Mouse (Mus musculus): ENCODE measurements around the gene Pkig.
"Not testable (repeated sequence)": the region's sequence is repeated elsewhere in the genome, so short reads cannot be mapped to it uniquely, and the experiment has no call there.

Gene Pkig

GRCm38 (mm10) chr2:163675662-163676061, 17.5 kb downstream of the Pkig start:
- intact Hi-C loops (cut with DNase I) = no loop called here

- intact Hi-C loops (cut with DNase I) = no loop called here
Observed at GRCm38 (mm10) chr2:163676321-163676720, 18.1 kb downstream of the Pkig start.

GRCm38 (mm10) chr2:163676745-163677144, 18.6 kb downstream of the Pkig start:
- intact Hi-C loops (cut with DNase I) = no loop called here

- intact Hi-C loops (cut with DNase I) = no loop called here
Observed at GRCm38 (mm10) chr2:163682344-163682743, 24.2 kb downstream of the Pkig start.

GRCm38 (mm10) chr2:163685287-163685686, 27.1 kb downstream of the Pkig start:
- intact Hi-C loops (cut with DNase I) = no loop called here

- intact Hi-C loops (cut with DNase I) = no loop called here
Observed at GRCm38 (mm10) chr2:163685761-163686200, 27.6 kb downstream of the Pkig start.

- intact Hi-C loops (cut with DNase I) = no loop called here
Observed at GRCm38 (mm10) chr2:163686233-163686632, 28.0 kb downstream of the Pkig start.

GRCm38 (mm10) chr2:163686886-163687285, 28.7 kb downstream of the Pkig start:
- intact Hi-C loops (cut with DNase I) = no loop called here

GRCm38 (mm10) chr2:163688377-163688776, 30.2 kb downstream of the Pkig start:
- intact Hi-C loops (cut with DNase I) = not testable (repeated sequence)

- intact Hi-C loops (cut with DNase I) = no loop called here
Observed at GRCm38 (mm10) chr2:163689771-163690170, 31.6 kb downstream of the Pkig start.

GRCm38 (mm10) chr2:163690409-163691304, 32.5 kb downstream of the Pkig start:
- intact Hi-C loops (cut with DNase I) = no loop called here

GRCm38 (mm10) chr2:163691846-163692605, 33.8 kb downstream of the Pkig start:
- intact Hi-C loops (cut with DNase I) = no loop called here

GRCm38 (mm10) chr2:163692873-163693612, 34.9 kb downstream of the Pkig start:
- intact Hi-C loops (cut with DNase I) = no loop called here

- intact Hi-C loops (cut with DNase I) = no loop called here
Observed at GRCm38 (mm10) chr2:163693716-163694314, 35.6 kb downstream of the Pkig start.

GRCm38 (mm10) chr2:163696763-163697162, 38.6 kb downstream of the Pkig start:
- intact Hi-C loops (cut with DNase I) = no loop called here

- intact Hi-C loops (cut with DNase I) = no loop called here
Observed at GRCm38 (mm10) chr2:163697764-163698480, 39.7 kb downstream of the Pkig start.

GRCm38 (mm10) chr2:163699078-163699780, 41.0 kb downstream of the Pkig start:
- intact Hi-C loops (cut with DNase I) = no loop called here

GRCm38 (mm10) chr2:163702431-163702830, 44.2 kb downstream of the Pkig start:
- intact Hi-C loops (cut with DNase I) = no loop called here

GRCm38 (mm10) chr2:163702921-163703320, 44.7 kb downstream of the Pkig start:
- intact Hi-C loops (cut with DNase I) = no loop called here
